Mouse (Mus musculus) erythroblast, adult 5-6 weeks (primary cell): ENCODE results near the gene Zgpat. TPM values are rescaled to one million over a fixed set of nuclear protein-coding genes. Genes with fewer than 3 reads are reported as not detected.

ENCODE experiments used
- ATAC-seq: replicated peaks from 2 replicates; pipeline ENCODE4 v1.8.0; 2016; ENCODE audit warnings: moderate number of reproducible peaks, mild to moderate bottlenecking, moderate TSS enrichment, inconsistent platforms; ENCODE audit not compliant: poor library complexity, low FRiP score, severe bottlenecking
- total RNA-seq, 2 experiments: library from RNA; stranded (forward) in 1 of 2; stranded (reverse) in 1 of 2; fragments of 150-400 nt in 1 of 2; fragments of 200-764, 138-1000 nt in 1 of 2; gene quantifications; 2 replicates each; pipeline versions ENCODE4 v1.2.3 to v1.2.4; 2015 to 2017; ENCODE audit warnings: low replicate concordance in 2 of 2

Gene Zgpat
- 0.77 and 2.3 TPM in 2 replicates for total RNA-seq (2015; ENCODE audit: low replicate concordance)
- total RNA-seq (2017; ENCODE audit: low replicate concordance), result 10.5 and 11.0 TPM in 2 replicates

DNA sequence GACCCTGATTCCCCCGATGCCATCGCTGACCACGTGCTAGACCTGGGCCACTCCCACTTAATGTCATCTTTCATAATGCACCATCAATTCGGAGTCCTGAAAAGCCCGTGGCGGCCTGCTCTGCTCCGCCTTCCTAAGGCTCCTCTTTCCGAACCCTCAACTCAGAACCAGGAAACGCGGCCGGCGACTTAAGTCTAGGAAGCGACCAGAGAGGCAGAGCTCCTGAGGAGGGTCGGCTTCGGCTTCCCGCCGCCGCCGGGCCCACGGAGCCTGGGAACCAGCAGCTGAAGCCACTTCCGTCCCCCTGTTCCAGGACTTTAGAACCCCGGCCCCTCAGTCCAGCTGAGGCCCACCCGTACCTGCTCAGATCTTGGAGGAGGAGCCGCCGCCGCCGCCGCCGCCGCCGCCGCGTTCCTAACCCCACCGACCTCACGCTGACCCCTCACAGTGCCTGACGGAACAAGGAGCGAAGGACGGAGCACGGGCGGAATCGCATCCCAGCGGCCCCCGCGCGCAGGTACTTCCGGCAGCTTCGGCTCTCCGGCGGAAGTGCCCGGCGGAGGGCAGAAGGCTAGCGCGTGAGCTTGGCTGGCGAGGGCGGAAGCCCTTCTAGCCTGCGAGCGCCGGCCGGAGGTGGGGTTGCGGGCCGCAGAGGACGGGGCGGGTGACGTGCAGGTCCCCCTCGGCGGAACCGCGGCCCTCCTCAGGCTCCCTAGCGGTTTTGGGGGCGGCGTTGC lies at the start of gene Zgpat, which contains the start of gene Arfrp1:
TSS of gene Zgpat (plus strand) at position 69 of the 737 bp plus-strand sequence.
TSS of gene Arfrp1 (minus strand) at position 545 of the 737 bp plus-strand sequence.
- ATAC-seq, result peak; percentile 89

DNA sequence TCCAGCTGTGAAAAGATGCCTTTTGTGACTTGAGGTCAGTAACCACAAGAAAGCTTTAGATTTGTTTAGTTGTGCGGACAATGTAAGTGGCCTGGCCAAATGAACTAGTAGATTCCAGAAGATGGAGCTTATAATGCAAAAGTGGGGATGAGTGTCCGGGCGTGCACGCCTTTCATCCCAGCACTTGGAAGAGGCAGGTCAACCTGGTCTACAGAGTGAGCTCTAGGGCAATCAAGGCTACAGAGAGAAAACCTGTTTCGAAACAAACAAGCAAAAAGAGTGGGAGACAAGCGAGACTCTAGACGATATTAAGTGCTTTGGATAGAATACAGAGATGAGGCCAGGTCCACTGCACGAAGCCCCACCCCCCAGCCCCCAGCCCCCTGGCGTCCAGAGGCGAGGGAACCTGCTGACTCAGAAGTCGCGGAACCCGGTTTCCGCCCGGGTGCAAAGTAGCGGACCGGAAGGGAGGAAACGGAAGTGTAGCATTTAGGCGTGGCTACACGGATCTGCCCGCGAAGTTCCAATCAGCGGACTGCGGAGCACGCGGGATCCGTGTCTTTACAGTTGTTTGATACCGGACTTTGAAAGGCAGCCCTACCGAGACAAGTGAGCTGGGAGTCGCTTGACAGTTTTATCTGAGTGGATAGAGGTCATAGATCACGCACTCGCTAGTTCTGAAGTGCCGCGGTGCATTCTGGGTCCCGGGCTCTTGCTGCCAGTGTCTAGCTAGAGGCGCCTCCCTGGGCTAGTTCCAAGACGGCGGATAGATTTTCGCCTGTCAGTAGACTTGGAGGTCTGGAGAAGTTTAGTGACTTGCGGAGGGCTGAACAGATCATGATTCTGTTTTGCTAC lies 45.3 kb upstream of the Zgpat start, which contains the start of gene Rtel1:
TSS of gene Rtel1 (plus strand) at position 492 of the 855 bp plus-strand sequence.
- peak; percentile 96 for ATAC-seq

DNA sequence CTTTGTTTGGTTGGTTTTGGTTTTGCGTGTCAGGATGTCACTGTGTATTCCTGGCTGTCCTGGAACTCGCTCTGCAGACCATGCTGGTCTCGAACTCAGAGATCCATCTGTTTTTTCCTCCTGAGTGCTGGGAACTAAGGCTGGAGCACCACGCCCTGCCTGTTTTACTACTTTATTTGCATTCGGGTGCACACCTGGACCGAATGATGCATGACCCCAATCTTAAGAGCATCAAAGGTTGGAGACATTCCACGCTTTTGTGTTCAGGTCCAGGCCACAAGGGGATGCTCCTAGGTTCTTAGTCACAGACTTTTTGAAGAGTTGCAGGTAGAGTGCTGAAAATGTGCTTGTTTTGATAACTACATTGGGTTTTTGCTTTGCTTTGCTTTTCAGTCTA lies 44.6 kb upstream of the Zgpat start:
- peak; percentile 20 for ATAC-seq

DNA sequence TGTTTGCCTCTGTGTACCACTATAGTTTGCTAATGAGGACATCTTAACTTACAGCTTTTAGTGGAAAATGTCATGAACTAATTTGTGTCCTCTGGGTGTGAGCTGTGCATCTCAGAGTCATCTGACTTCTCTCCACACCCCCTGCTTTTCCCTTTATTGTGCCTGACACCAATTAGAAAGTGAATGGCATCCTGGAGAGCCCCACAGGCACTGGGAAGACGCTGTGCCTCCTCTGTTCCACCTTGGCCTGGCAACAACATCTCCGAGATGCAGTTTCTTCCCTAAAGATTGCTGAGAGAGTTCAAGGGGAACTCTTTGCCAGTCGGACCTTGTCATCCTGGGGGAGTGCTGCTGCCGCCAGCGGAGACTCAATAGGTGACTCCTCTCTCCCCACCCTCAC lies 42.6 kb upstream of the Zgpat start:
- ATAC-seq, result no peak

DNA sequence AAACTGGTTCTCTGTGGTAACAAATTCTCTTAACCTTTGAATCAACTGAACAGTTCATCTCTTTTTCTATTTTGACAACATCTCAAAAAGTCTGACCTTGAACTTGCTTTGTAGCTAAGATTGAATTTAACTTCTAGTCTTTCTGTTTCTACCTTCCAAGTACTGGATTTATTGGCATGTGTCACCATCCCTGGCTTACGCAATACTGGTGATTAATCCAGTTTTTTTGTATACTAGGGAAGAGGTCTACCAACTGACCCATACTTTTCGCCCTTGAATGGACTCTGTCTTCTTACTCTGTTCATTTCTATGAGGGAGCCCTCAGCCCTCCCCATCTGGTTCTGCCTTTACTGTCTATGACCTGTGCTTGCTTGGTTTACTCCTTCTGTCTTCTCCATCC lies 38.6 kb upstream of the Zgpat start:
- no peak for ATAC-seq

DNA sequence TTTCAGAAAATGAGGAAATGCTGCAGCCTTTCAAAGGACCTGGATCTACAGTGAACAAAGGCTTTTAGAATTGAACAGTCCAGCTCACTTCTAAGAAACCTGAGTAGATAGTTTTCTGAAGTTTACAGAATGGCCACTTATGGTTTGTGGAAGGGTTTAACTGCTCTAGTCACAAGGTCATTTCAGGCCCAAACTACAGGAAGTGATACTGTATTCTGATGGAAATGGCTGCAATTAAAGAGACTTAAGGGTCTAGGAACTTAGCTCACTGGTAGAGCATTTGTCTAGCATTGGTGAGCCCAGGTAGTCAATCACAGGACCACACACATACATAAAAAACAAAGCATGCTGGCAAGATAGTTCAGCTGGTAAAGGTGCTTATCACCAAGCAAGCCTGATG lies 32.2 kb upstream of the Zgpat start:
- ATAC-seq, result no peak

DNA sequence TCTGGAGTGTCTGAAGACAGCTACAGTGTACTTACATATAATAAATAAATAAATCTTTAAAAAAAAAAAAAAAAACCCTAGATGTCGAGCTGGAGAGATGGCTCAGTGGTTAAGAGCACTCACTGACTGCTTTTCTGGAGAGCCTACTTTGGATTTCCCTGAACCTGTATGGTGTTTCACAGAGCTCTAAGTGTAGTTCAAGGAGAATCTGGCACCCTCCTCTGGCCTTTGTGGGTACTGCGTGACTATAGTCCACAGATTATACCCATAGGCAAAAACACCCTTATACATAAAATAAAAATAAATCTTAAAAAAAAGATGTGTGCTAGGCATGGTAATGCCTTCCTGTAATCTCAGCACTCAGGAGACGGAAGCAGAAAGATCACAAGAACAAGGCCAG lies 30.7 kb upstream of the Zgpat start:
- peak; percentile 93 for ATAC-seq

DNA sequence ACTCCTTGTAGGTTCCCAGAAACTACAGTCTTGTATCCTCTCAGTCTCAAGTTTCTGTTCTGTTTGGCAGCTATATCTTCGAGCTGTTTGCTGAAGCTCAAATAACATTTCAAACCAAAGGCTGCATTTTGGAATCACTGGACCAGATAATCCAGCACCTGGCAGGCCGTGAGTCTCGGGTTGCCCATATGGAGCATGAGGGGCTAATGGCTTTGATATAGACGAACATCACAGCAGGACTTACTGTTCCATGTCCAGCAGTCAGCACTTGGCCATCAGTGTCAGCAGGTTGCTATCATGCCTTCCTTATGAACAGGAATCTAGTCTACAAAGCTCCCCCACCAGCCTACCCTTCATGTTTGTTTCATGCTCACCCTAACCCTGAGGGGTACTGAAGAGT lies 24.3 kb upstream of the Zgpat start:
- ATAC-seq, result no peak

DNA sequence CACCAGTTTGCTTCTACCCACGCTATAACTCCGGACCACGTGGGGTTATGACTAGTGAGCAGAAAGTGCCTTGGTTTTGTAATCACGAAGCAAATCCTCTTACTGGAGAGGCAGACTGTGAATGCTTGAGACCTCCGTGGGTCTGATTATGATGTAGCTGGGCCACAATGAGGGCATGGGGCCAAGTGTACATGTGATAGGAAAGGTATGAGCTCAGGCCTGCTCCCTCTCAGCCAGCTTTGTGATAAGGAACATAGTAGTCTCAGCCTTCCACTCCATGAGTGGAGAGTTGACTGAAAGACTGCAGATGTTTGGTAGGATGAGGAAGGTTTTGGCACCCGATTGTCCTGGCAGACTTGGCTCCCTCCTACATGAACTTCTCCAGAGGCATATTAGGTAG lies 22.0 kb upstream of the Zgpat start:
- no peak for ATAC-seq

DNA sequence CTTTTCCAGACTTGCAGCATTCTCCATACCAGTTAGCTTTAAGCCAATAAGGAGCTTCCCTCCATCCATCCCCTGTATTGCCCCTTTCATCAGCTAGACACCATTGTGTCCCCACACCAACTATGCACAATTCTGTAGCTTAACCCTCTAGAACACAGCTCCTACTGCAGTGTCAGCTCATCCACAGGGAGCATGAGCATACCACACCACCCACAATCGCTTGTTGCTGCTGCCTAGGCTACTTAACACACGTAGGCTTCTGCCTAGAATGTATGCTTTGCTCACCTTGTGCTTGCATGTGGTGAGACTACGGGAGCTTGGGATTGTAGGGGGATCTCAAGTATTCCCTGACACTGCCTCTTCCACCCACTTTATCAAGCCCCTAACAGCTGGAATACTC lies 7.9 kb upstream of the Zgpat start:
- ATAC-seq, result no peak

DNA sequence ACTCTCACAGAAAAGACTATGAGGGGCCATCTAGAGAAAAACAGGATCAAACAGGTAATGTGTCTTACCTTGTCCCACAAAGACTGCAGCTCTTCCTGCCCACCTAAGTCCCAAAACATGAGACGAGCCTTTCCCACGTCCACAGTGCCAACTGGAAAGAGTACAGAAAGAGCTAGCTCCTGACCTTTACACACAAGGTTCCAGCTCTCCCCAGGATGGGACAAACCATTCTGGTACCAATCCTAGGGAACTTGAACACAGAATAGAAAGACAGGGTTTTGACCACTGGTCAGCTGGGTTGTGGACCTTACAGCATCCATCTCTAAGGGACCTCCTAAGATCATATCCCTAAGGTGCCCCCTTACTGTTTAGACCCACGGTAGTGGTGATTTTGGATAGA lies 782 bp upstream of the Zgpat start:
- ATAC-seq, result no peak

DNA sequence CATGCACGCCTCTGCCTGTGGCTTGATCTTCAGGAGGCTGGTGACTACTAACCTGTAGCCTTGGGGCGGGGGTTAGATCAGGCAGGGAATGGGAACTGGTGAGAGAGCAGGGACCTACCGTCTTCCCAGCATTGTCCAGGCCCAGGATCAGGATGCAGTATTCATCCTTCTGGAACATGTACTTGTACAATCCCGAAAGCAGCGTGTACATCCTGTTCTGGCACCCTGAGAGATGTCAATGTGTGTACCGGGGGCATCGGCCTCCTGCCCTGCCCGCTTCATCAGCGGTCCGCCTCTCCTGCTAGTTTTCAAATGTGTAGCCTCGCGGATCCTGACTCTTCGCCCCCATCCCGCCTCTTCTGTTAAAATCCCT lies 255 bp upstream of the Zgpat start:
- no peak for ATAC-seq

DNA sequence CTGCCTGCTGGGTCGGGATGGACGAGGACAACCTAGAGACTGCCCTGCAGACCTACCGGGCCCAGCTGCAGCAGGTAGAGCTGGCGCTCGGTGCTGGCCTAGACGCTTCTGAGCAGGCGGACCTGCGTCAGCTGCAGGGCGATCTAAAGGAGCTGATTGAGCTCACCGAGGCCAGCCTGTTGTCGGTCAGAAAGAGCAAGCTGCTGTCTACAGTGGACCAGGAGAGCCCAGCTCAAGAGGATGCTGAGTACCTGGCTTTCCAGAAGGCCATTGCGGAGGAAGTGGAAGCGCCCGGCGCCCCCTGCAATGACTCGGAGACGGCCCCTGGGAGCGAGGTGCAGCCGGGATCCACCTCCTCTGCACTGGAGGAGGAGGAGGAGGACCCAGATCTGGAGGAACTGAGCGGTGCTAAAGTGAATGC lies 937 bp downstream of the Zgpat start:
- ATAC-seq, result peak; percentile 54

DNA sequence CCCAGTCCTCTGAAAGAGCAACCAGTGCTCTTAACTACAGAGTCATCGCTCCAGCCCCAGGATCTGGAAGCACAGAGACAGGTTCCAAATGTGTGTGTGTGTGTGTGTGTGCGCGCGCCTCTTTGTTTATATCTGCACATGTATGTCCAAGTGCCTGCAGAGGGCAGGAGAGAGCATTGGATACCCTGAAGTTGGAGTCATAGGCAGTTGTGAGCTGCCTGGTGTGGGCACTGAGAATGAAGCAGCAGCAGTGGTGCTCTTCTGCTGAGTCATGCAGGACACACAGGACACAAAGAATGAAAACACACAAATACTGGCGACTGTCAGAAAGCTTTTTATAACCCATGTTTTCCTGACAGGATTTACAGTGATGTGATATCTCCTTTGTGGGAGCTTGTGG lies 5.3 kb downstream of the Zgpat start:
- ATAC-seq, result no peak

DNA sequence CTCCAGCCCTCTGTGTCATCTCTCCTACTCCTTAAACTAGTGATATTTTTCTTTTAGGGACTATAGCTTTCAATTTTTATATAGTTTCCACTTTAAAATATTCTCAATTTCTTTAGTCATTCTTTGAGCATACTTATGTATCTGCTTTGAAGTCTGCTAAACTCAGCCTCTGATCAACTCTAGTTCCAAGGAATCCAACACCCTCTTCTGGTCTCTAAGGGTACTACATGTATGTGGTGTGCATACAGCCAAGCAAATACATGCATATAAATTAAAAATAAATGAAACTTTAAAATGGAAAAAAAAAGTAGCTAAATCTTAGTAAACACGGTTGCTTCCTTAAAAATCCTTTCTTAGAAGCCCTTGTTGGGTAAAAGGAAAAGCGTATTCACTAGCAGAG lies 11.1 kb downstream of the Zgpat start:
- ATAC-seq, result peak; percentile 72

DNA sequence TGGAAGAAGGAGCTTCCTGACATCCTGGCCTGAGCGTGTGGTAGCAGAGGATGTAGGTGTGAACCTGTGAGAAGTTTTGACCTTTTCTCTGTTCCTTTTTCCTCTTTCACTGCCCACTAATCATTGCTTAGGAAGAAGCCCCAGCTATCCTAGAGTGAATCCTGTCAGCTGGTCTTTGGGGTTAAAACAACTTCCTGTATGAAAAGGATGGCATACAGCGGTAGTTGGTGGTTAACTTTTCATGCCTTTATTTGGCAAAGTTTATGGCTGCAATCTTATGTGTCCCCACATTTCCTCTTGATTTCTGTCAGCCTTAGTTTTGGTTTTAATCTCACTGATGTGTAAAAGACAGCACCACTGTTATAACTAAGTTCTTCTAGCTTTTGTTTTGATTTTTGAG lies 12.5 kb downstream of the Zgpat start:
- ATAC-seq, result no peak

DNA sequence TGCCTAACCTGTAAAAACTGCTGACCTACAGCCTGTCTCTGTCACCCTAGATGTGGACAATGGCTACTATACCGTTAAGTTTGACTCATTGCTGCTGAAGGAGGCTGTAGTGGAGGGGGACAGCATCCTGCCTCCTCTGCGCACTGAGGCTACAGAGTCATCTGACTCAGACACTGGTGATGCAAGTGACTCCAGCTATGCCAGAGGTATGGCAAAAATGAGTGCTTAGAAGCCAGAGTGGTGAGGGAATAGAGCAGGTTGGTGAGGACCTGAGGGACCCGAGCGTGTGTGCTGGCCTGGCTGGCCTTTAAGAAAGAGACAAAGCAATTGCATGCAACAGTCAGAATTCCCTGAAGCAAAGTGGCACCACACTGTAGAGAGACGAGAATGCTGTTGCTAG lies 14.0 kb downstream of the Zgpat start:
- no peak for ATAC-seq

DNA sequence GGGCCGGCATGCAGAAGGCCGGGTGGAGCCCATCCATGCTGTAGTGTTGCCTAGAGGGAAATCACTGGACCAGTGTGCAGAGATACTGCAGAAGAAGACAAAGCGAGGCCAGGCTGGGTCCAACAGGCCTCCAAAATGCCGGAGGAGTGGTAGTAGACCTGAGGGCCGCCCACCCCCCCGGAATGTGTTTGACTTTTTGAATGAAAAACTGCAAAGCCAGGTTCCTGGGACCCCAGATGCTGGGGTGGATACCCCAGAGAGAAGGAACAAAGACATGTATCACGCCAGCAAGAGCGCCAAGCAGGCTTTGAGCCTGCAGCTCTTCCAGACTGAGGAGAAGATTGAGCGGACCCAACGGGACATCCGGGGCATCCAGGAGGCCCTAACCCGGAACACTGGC lies 15.1 kb downstream of the Zgpat start, which contains the start of gene Lime1:
TSS of gene Lime1 (plus strand) at position 301 of the 400 bp plus-strand sequence.
- no peak for ATAC-seq

DNA sequence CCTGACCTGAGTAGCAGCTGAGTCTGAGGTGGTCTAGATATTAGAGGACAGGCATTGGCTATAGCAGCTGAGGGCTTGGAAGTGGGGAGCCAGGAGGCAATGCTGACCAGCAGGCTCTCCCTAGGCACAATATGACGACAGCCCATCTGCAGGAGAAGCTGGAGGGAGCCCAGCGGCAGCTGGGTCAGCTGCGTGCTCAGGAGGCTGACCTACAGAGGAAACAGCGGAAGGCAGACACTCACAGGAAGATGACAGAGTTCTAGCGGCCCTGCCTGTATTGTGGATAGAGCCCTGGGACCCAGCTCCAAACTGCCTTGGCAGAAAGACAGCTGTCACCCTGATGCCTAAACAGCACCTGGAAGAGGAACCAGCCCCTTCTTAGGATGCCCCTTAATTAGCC lies 15.5 kb downstream of the Zgpat start:
- ATAC-seq, result no peak

DNA sequence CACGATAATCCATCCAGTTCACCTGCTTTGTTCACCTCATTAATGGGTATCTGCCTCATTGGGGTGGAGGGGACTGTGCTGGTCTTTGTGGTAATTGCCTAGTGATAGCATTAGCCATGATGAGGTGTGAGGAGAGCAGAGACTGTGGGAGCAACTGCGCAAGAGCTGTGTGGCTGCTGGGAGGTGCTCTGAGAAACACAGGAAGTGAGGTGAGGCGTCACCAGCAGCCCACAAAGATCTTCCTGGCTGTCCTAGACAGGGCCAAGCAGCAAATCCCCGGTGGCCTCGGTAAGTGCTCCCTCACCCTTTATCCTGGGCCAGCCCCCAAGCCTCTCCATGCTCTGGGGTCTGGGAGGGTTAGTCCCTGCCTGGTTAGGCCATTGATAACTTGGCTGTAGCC lies 16.4 kb downstream of the Zgpat start:
- ATAC-seq, result no peak
